Mouse (Mus musculus) heart, postnatal 36 days (tissue): Measurements from ENCODE around the gene Havcr1. TPM values are rescaled to one million over a fixed set of nuclear protein-coding genes. Genes with fewer than 3 reads are reported as not detected.
A peak's percentile ranks its signal among the peaks of the same experiment; 100 is the strongest.
"Not testable (repeated sequence)": the region's sequence is repeated elsewhere in the genome, so short reads cannot be mapped to it uniquely, and the experiment has no call there.

Experiments
- DNase-seq, 2 experiments: peaks; one replicate each; pipeline ENCODE4 v3.0.0; 2021 to 2022
- intact Hi-C: fragments of 180-260 bp; cut with DNase I; formaldehyde crosslinking; loops from one replicate; pipeline ENCODE4 v1.15.1; 2025
- total RNA-seq, 2 experiments: library from RNA; stranded (reverse); gene quantifications; 2 replicates each; pipeline ENCODE4 v1.2.3; 2021

The Havcr1 gene
- total RNA-seq: not detected

DNA sequence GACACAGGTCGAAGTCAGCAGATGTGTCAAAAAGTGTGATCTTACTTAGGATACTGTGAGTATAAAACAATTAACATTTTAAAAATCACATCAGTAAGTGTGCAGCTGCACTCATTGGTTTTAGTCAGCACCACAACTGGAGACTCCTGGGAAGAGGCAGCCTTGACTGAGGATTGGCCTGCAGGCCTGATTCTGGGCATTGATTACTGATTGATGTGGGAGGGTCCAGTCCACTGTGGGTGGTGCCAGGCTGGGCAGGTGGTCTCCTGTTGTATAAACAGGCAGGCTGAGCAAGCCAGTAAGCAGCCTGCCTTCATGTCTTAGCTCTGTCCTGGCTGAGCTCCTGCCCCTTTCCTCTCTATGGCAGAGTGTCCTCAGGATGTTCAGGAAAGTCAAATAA lies at the start of gene Havcr1:
TSS of gene Havcr1 (plus strand) at position 5 of the 400 bp plus-strand sequence.
- DNase-seq, intact Hi-C loops: not testable (repeated sequence)

GRCm38 (mm10) chr11:46690136-46690535 lies 44.7 kb upstream of the Havcr1 start:
- intact Hi-C loops: no loop called here
- no peak for DNase-seq

- DNase-seq, intact Hi-C loops: not testable (repeated sequence)
Measured at GRCm38 (mm10) chr11:46695849-46696248, 39.0 kb upstream of the Havcr1 start.

DNA sequence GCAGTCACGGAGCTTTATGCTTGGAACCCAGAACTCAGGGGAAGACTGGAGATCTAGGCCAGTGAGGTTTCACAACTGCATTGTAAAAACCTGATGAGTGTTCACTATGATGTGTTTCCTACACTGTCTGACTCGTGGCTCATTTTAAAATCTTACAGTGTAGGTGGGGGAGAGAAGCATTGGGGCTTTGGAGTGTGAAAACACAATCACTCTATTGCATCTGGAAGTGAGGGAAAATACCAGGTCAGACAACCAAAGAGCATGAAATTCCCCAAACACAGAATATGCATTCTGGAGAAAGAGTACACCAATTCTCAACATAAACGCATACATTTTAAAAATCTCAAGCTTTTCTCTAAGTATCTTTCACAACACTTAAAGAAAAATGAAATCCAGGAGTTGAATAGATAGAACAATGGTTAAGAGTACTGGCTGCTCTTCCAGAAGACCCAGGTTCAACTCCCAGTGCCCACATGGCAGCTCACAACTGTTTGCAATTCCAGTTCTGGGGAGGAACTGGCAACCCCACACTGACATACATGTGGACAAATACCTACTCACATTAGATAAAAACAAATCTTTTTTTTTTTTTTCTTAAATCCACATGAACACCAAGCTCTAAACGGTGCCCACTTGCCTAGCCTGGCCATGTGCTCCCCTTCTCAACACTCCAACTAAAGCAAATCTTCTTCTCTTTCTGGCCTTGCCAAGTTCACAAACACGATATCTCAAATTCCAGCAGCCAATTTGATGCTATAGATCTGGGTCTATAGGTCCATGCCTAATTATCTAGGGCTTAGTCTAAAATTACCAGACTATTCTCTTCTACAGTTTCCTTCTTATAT lies 37.2 kb upstream of the Havcr1 start:
- intact Hi-C loops: no loop called here
- no peak for DNase-seq

DNA sequence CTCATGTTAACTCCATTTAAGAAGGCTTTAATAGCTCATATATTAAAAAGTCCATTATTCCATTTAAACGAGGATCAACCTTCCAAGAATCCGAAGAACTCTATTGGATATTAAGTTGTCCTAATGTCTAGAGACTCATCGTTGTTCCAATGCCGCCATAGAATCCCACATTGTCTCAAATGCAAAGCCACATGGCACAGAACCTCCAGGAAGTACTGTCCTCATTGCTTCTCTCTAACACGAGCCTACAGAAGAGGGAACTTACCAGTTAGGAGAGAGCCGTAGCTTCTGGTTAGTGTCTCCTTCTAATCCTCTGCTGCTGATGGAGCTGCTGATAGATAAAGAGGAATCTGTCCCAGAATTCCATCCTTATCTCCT lies 36.6 kb upstream of the Havcr1 start:
- intact Hi-C loops: no loop called here

GRCm38 (mm10) chr11:46698830-46699229 lies 36.0 kb upstream of the Havcr1 start:
- intact Hi-C loops: no loop called here
- DNase-seq: no peak

More for the DNA sequence above, 36.6 kb upstream of the Havcr1 start:
- DNase-seq: no peak

DNA sequence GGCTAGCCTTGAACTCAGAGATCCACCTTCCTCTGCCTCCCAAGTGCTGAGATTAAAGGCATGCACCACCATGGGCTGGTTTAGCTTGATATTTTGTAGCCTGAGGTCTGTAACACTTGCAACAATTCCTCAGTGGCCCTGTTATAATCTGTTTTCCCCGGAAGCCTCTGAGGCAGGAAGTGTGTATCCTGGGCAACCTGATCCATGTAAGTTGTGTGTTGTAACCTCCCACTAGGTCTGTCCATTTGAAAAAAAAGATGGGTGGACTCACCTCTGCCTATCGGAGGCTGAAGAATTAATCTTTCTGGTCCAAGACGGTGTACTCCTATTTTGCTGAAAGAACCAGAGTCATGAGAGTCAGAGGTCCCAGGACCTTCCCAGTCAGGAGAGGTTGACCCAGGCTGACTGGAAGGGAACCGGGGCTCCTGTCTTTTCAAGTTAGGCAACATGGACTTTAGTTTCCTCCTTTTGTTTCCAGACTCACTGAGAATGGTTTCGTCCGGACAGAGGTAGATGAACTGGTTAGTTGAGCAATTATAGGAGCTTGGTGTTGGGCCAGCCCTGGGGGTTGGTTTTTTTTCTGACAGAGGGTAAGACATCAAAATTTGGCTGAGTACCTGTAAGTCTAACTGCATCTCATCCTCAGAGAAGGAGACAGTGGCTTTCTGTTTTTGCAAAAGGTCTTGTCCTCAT lies 28.1 kb upstream of the Havcr1 start, which contains the start of gene Timd2:
TSS of gene Timd2 (minus strand) at position 398 of the 693 bp plus-strand sequence.
- no peak for DNase-seq
- intact Hi-C loops: no loop called here

- no peak for DNase-seq
- intact Hi-C loops: no loop called here
Measured at GRCm38 (mm10) chr11:46731541-46732070, 3.3 kb upstream of the Havcr1 start.

DNA sequence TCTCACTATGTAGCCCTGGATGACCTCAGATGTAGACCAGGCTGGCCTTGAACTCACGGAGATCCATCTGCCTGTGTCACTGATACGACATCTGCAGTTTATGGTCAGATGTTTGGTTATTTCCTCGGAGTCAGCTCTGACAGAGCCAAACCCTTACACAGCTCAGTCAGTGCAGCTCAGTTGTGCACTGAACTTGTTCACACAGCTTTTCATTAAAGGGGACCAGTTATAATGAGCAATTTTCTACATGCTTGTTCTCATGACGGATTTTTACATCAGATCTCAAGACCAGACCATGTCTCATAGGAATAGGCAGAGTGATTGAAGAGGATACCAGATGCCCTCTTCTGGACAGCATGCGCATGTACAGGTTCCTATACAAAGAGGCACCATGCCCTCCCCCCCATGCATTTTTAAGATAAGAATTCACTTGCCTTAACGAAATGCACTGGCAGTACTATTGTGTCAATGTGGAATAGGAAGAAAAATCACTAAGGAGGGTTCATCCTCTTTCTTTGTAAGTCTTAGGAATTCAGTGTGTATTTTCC lies 1.6 kb upstream of the Havcr1 start:
- intact Hi-C loops: no loop called here

DNA sequence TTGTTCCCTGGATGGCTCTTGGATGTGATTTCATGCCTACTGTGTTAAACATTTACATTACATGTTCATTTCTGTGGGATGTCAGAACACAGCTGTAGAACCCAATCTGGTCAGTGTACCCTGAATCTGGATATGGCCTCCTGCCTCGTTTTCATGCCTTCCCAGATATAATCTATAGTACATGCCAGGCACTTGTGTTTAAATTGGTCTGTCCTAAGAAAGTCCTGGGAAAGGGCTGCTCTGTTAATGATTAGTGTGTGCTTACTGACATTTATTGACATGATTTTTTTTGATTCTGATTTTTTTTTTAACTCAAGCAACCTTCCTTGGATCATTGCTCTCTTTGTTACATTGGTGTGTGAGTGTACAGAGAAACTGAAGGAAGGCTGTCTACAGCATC lies 263 bp upstream of the Havcr1 start:
- no peak for DNase-seq
- intact Hi-C loops: no loop called here

More for the DNA sequence above, 1.6 kb upstream of the Havcr1 start:
- no peak for DNase-seq

- no peak for DNase-seq
- intact Hi-C loops: no loop called here
Measured at GRCm38 (mm10) chr11:46739501-46739900, 4.6 kb downstream of the Havcr1 start.

DNA sequence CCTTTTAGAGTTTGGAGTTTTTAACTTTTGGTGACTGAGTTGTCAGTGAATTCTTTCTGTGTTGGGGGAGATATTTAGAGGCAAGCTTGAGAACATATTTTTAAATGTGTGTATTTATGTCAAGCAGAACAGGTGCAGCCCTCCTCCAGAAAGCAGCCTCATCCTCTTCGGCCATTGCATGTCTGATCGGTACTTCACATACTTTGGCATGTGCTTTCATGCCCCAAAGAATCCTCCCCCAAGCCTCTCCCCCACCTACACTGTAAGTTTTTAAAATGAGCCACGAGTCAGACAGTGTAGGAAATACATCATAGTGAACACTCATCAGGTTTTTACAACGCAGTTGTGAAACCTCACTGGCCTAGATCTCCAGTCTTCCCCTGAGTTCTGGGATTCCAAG lies 6.0 kb downstream of the Havcr1 start:
- DNase-seq: no peak
- intact Hi-C loops: no loop called here

DNA sequence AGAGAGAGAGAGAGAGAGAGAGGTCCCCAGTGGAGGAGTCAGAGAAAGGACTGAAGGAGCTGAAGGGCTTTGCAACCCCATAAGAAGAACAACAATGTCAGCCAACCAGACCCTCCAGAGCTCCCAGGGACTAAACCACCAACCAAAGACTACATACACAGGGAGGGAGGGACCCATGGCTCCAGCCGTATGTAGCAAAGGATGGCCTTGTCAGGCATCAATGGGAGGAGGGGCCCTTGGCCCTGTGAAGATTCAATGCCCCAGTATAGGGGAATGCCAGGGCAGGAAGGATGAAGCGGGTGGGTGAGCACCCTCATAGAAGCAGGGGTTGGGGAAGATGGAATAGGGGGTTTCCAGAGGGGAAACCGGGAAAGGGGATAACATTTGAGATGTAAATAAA lies 6.8 kb downstream of the Havcr1 start:
- intact Hi-C loops: no loop called here
- DNase-seq: no peak

DNA sequence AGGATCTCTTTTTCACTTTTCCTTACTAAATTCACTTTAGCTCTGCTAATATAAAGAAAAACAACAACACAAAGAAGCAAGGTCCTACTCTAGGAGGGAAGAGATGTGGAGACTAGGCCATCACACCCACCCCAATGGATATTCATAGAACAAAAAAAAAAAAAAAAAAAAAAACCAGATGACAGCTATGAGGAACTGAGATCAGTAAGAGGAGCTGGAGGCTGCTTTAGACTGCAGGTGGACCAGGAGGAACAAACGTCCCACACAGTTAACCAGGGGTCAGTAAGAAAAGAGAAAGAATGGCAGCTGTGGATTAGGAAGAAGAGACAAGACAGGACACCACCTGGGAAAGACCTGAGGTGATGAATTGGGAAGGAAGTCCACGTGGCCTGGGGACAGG lies 13.1 kb downstream of the Havcr1 start:
- intact Hi-C loops: no loop called here
- DNase-seq: no peak

- intact Hi-C loops: no loop called here
- DNase-seq: no peak
Measured at GRCm38 (mm10) chr11:46753662-46754061, 18.8 kb downstream of the Havcr1 start.

DNA sequence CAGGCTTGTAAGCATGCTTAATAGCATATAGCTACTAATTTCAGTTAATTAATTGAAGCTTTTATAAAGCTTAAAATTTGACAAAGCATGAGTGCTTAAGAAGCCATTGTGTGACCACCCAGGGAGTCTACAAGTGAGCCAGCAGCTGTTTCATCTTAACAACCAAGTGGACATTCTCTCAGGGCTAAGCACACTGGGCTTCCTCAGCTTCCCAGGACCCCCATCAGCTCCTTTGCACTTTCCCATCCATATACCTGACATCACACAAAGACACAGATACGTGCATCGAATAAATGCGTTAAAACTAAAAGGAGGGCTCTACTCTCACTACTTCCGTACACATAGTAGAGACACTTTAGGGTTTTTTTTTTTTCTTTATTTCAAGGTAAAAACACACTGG lies 19.8 kb downstream of the Havcr1 start:
- DNase-seq: no peak
- intact Hi-C loops: no loop called here

DNA sequence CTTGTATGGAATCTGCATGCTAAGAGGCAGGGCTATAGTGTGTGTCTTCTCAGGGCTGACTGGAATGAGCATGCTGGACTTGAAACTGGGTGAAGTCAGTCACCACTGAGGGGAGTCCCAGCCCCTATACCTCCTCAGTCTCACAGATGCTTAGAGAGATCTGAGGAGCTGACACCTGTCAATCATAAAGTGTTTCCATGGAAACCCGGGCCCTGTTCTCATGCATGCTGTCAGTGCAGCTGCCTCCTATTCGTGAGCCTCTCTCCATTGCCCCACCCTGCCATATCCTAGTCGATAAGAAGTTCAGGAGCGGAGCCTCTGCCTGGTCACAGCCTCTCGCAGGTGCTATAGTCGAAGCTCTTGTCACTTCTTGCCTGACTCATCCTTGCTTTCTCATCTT lies 20.8 kb downstream of the Havcr1 start:
- intact Hi-C loops, DNase-seq: not testable (repeated sequence)

GRCm38 (mm10) chr11:46776879-46777278 lies 42.0 kb downstream of the Havcr1 start:
- DNase-seq: no peak
- intact Hi-C loops: no loop called here

DNA sequence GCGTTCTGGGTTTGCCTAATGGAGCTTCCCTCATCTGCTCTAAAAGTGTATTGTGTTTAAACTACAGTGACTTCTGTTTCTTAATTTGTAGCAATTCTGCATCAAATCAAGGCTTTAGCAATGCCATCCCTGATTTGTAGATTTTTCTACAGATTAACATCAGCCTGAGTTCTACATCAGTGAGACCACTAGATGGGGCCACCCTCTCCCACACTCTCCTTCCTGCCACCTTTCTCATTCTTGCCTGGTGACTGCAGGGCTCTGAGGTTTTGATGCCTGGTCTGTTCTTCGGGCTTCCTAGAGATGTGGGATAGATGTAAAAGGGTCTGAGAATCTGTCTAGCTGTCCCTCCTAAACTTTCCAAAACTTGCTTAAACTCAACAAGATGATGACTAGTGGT lies 44.9 kb downstream of the Havcr1 start:
- DNase-seq: no peak
- intact Hi-C loops: no loop called here

DNA sequence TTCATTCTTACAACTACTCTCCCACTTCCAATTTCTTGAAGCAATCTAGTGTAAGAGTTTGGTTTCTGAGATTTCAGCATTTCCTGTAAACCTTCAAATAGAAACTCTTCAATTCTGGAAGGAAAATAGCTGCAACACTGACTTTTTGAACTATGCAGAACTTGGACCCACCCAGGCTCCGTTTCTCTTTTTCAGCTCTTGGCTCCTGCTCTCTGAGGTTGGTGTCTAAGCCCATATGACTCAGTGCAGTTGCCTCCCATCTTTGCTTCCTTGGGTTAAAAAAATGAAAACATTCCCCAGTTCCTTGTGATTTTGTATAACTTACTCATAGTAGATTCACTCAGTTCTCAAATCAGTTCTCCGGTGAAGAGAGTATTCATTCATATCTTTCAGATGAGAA lies 69.6 kb downstream of the Havcr1 start:
- no peak for DNase-seq
- intact Hi-C loops: no loop called here

GRCm38 (mm10) chr11:46810511-46810910 lies 75.6 kb downstream of the Havcr1 start, which contains the start of gene Timd4:
Gene Timd4, plus strand, starts transcription at chr11:46810800.
- intact Hi-C loops: no loop called here
- DNase-seq: peak in 1 of 2 experiments; percentile 5
